Mouse (Mus musculus) cerebellum, postnatal 25 days (tissue): ENCODE data around the gene Gapdh.
"Not testable (repeated sequence)": the region's sequence is repeated elsewhere in the genome, so short reads cannot be mapped to it uniquely, and the experiment has no call there.

Experiments
- DNase-seq, 2 experiments: peaks; one replicate each; pipeline ENCODE4 v3.0.0; 2021; ENCODE audit warnings: mixed read lengths in 2 of 2

Gene Gapdh

GRCm38 (mm10) chr6:125166861-125167650, 789 bp upstream of the Gapdh start:
- DNase-seq: peak in 1 of 2 experiments; percentile 60

DNA sequence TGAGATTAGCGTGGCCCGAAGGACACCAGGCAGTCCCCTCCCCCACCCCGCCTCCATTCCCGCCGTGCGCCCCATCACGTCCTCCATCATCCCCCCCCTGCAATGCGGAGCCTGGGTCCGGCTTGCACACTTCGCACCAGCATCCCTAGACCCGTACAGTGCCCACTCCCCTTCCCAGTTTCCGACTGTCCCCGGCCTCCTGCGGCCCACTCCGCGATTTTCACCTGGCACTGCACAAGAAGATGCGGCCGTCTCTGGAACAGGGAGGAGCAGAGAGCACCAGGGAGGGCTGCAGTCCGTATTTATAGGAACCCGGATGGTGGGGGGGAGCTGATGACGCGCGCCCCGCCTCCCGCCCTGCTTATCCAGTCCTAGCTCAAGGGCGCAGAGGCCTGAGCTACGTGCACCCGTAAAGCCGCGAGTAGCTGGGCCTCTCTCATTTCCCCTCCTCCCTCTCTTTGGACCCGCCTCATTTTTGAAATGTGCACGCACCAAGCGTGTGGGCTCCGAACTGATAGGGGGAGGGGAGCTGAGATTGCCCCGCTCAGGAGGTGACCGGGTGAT, 857 bp downstream of the Gapdh start:
- DNase-seq: peak; percentile 98

- peak; percentile 72 to 74 for DNase-seq
These were observed 1.5 kb downstream of the Gapdh start for GRCm38 (mm10) chr6:125164672-125165327.

DNA sequence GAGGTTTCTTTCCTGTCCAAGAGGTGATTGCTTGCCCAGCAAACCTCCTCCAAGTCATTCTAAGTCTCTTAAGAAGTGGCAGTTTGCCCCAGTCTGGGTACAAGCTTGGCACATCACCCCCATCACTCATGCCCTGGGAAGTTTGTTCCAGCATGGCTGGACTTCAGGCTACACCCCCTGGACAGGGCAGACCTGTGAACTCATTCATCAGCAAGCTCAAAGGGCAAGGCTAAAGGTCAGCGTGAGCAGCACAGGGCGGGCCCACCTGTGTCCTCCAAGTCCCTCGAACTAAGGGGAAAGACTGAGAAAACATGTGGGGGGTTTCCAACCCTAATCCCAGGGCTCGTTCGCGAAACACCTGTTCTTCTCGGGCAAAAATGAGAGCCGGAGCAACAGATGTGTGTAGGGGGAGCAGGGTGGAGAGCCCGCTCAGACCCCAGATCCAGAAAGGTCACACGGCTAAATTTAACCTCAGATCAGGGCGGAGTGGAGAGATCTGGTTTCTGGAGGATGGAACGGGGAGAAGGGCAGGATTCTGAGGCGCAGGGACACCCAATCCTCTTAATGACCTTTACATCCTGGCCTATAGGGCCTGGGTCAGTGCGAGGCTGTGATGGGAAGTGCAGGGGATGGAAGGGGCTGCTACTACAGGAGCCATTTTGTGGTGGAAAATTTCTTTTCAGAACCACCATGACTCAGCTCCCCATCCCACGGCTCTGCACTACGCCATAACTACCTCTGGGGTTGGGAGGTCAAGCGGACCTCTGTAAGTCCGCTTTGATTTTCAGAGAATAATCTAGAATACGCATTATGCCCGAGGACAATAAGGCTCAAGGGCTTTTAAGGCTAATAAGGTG, 2.2 kb downstream of the Gapdh start:
- peak; percentile 42 for DNase-seq

DNA sequence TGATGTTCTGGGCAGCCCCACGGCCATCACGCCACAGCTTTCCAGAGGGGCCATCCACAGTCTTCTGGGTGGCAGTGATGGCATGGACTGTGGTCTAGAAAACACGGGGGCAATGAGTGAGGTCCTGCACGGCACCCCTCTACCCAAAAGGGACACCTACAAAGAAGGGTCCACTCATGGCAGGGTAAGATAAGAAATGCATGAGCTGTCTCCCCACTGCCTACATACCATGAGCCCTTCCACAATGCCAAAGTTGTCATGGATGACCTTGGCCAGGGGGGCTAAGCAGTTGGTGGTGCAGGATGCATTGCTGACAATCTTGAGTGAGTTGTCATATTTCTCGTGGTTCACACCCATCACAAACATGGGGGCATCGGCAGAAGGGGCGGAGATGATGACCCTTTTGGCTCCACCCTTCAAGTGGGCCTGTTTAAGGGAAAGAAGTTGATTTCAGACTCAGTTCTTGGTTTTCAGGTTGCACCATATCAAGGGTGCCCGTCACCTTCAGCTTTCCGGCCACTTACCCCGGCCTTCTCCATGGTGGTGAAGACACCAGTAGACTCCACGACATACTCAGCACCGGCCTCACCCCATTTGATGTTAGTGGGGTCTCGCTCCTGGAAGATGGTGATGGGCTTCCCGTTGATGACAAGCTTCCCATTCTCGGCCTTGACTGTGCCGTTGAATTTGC, 3.5 kb downstream of the Gapdh start:
- DNase-seq: not testable (repeated sequence)

GRCm38 (mm10) chr6:125161971-125162370, 4.3 kb downstream of the Gapdh start:
- DNase-seq: peak; percentile 74 to 81

DNA sequence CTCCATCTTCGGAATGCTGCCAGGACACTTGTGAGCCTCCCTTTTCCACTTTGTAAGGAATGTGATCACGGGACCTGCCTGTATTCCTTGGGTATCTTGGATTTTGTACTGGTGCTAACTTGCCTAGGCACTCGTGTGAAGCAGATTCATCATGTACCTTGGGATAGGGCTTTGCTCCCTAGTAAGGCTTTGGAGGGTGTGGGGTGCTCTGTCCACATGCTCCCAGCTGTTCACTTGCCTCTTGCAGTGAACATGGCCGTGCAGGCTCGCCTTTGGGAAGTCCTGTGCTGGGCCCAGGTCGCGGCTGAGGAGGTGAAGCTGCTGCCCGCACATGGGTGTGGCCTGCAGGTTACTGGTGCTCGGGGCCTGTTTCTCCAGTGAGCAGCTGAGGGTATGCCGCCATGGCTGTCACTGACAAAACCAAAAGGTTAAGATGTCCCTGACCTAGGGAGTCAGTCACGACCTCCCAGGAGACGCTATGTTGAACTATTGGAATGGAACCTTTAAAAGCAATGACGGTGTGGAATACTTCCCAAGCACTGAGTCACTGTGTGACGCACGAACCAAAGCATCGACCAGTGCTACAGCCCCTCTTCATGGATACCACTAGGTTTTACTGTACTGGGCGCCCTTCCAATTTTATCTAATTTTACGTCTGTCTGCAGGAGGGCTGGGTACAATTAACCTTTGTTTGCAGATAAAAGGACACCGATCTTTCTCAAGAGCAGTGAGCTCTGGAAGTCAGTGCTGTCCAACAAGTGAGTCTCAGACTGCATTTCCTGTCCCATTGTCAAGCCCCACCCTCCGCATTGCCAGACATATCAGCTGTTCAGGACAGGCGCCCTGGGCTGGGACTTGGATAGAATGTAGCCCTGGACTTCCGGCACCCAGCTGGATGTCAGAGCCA, 5.2 kb downstream of the Gapdh start:
- peak; percentile 49 to 56 for DNase-seq

- peak in 1 of 2 experiments; percentile 35 for DNase-seq
These were observed 5.8 kb downstream of the Gapdh start for GRCm38 (mm10) chr6:125160558-125160853.

GRCm38 (mm10) chr6:125159773-125160557, 6.3 kb downstream of the Gapdh start:
- no peak for DNase-seq

- DNase-seq: no peak
These were observed 7.2 kb downstream of the Gapdh start for GRCm38 (mm10) chr6:125158944-125159492.

GRCm38 (mm10) chr6:125156903-125157614, 9.2 kb downstream of the Gapdh start:
- no peak for DNase-seq

DNA sequence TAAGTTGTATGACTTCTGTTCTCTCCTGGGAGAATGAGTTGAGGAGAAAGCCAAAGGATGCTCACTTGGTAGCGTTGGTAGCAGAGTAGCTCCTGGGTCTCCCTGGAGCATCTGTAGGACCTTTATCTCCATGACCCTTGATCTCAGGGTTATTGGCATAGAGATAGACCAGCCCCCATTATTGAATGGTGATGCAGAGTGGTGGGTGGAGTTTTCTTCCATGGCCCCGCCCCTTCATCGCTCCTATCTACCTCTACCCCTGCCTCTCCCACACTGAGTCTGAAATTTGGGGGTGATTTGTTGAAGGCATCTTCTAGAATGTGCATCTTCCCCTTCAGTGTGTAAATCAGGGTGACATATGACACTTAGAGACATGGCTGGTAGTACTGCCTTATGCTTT, 9.8 kb downstream of the Gapdh start:
- DNase-seq: no peak

- DNase-seq: no peak
These were observed 11.0 kb downstream of the Gapdh start for GRCm38 (mm10) chr6:125155262-125155661.

GRCm38 (mm10) chr6:125154550-125154949, 11.7 kb downstream of the Gapdh start:
- peak in 1 of 2 experiments; percentile 52 for DNase-seq

- no peak for DNase-seq
These were observed 12.6 kb downstream of the Gapdh start for GRCm38 (mm10) chr6:125153682-125154081.

DNA sequence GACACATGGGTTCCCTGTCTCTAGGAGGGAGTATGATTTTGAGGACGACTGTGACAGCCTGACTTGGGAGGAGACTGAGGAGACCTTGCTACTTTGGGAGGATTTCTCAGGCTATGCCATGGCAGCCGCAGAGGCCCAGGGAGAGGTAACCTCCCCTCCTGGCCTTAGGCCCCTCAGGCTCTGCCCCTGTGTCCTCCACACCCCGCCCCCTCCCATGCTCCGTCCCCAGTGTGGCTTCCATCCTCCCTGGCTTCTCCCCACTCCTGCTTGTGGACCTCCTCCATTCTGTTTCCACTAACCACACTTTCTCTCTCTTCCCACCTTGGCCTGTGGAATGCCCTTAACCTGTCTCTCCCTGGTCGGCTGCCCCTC, 13.3 kb downstream of the Gapdh start:
- no peak for DNase-seq

GRCm38 (mm10) chr6:125152212-125153017, 13.9 kb downstream of the Gapdh start:
- DNase-seq: no peak

DNA sequence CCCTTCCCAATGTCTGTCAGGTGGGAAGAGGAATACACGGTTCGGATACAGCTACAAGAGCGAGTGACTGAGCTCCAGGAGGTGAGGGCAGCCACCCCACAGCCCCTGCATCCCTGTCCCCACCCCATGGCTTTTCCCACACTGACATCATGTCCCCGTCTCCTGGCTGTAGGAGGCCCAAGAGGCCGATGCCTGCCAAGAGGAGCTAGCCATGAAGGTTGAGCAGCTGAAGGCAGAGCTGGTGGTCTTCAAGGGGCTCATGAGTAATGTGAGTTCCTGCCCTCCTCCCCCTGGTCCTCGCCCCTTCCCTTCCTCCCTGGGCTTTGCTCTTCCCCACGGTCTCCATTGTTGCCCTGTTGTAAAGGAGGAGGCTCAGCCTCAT, 16.7 kb downstream of the Gapdh start:
- no peak for DNase-seq
